In genomic region chr1:174892471-174892870, GRCm38 (mm10) we compare ENCODE assay signal across 17 mouse cellular contexts. TPM values are rescaled to one million over a fixed set of nuclear protein-coding genes. Genes with fewer than 3 reads are reported as not detected.
"Had no signal": no experiment of that assay in that cellular context is flagged by ENCODE, and none has a peak within 500 bp of the region (broad histone marks: within the 10 kb centered on the region; RNA-seq: fewer than 3 reads in every experiment).

No protein-coding gene starts in this region.

- H3K4me3 ChIP-seq: megakaryocyte, embryonic 14.5 days; midbrain, embryonic 13.5 days; midbrain, embryonic 15.5 days; neural tube, embryonic 12.5 days had no signal

- DNase-seq: lung, adult 18-20 months; lung, embryonic 14.5 days; lung, postnatal 14 days; lung, postnatal 36 days; right cerebral cortex, postnatal 14 days; spleen, adult 18-20 months; thymus, adult 18-20 months; thymus, postnatal 14 days; thymus, postnatal 36 days had no signal

- H3K27ac ChIP-seq: macrophage; midbrain, embryonic 13.5 days; midbrain, embryonic 15.5 days; neural tube, embryonic 12.5 days had no signal

RNA-seq across cellular contexts. Expression of gene Grem2, which starts 29.1 kb away (rescaled TPM):
- total RNA-seq: megakaryocyte progenitor cell, adult 5-6 weeks; monocyte, adult 5-6 weeks; neutrophil, adult 5-6 weeks had no signal
